Mouse (Mus musculus): ENCODE results near the gene Gm19426. TPM values are rescaled to one million over a fixed set of nuclear protein-coding genes. Genes with fewer than 3 reads are reported as not detected.

The Gm19426 gene
- total and polyA plus RNA-seq, 3 experiments = not detected

DNA sequence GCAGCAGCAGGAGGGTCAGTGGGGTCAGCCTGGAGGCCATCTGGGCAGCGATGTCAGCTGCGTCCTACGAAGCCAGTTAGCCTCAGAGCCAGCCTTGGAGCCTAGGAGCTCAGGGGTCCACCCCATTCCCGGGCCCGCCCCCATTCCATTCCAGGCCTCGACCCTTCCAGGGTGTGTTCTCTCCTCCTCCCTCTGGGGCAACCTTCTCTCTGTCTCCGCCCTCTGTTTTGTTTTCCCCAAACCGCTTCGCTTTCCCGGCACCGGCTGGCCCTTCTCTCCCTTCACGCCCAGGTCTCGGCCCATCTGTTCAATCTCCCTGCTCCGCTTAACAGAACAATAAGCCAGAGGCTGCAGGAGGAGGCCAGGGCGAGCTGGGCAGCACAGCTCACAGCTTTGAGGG is 31.3 kb upstream of the Gm19426 start:
- no peaks in the 10 kb centered on the region for H3K4me1 ChIP-seq (ENCODE audit: control insufficient read depth in 1 of 2, insufficient read depth in 2 of 2)
- no peak for DNase-seq (ENCODE audit: extremely low read depth)
- H3K4me2 ChIP-seq (ENCODE audit: insufficient read depth, low read depth, poor library complexity, severe bottlenecking) = no peak overlapping the region
- in situ Hi-C loops (cut with MboI; ENCODE audit: low pct_ligation_motif_present, low pct_unique_long_range_greater_than_20kb, low sequenced_read_pairs) (no loop called here), dilution Hi-C loops (cut with MboI; ENCODE audit: extremely low pct_ligation_motif_present, extremely low pct_unique_long_range_greater_than_20kb, low sequenced_read_pairs) (no loop called here)
- H3K36me3 ChIP-seq (replicated peaks in 1 of 2; ENCODE audit: control insufficient read depth in 1 of 2, insufficient read depth in 1 of 2, low read length in 1 of 2) = no peaks in the 10 kb centered on the region
- H3K27me3 ChIP-seq (replicated peaks) = peaks cover 67% of the 10 kb centered on the region
- no peaks in the 10 kb centered on the region for H3K9me3 ChIP-seq (replicated peaks; ENCODE audit: low read length)
- no peak overlapping the region for H3K9ac ChIP-seq (ENCODE audit: insufficient read depth, low read depth)
- TF ChIP-seq E2F4 (IDR thresholded peaks at IDR 0.05; ENCODE audit: insufficient replicate concordance, low read depth, low read length) (no peak), SMC3 (IDR thresholded peaks at IDR 0.05; ENCODE audit: low read depth, low read length) (no peak), MEF2A (IDR thresholded peaks at IDR 0.05; ENCODE audit: borderline replicate concordance, low read depth, low read length) (no peak), CHD1 (IDR thresholded peaks at IDR 0.05; ENCODE audit: low read depth, low read length) (no peak)
- no peak overlapping the region for H3K27ac ChIP-seq (ENCODE audit: insufficient read depth, low read depth)
- no peak overlapping the region for H3K4me3 ChIP-seq (replicated peaks in 1 of 3; ENCODE audit: low read depth in 2 of 3, low read length in 2 of 3, poor library complexity in 1 of 3)
- H3K79me2 ChIP-seq (replicated peaks; ENCODE audit: control insufficient read depth, extremely low read depth, insufficient read depth, poor library complexity, severe bottlenecking) = no peaks in the 10 kb centered on the region

DNA sequence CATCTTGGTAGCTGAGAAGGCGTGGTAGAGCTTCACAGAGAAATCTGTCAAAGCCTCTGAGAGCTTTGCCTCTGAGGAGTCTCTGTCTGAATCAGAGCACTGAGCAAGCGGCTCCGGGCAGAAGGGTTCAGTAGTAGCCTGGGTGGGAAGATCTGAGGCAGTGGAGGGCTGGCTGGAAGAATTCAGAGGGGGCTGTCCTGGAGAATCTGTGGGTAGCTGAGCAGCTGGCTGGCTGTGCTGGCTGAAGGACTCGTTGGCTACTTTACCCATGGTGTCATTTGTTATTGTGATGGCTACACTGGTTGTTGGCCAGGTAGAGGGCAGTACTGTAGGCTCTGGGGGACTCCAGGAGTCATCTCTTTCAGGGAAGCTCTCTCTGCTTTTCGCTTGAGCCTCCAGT is 29.7 kb upstream of the Gm19426 start:
- dilution Hi-C loops (cut with MboI; ENCODE audit: extremely low pct_ligation_motif_present, extremely low pct_unique_long_range_greater_than_20kb, low sequenced_read_pairs) = no loop called here

DNA sequence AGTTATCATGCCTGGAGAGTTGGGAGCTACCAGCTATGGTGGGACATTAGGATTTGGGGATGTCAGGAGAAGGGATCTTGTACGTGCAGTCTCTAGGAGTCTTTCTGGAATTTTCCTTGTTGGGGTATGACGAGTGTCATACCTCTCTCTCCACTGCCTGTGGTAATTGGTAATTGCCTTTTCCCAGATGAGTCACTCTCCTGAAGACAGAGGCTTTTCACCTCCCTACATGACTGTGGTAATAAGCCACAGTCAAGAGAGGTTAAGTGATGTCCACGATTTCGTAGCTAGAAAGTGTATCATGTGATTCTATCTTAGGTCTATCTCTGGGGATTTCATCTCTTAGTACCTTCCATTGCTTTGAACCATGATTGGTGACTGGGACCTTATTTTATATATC is 29.0 kb upstream of the Gm19426 start:
- DNase-seq (ENCODE audit: extremely low read depth) = no peak
- Histone ChIP-seq H3K27ac (ENCODE audit: insufficient read depth, low read depth) (no peak overlapping the region), H3K4me1 (ENCODE audit: control insufficient read depth in 1 of 2, insufficient read depth in 2 of 2) (no peaks in the 10 kb centered on the region), H3K79me2 (replicated peaks; ENCODE audit: control insufficient read depth, extremely low read depth, insufficient read depth, poor library complexity, severe bottlenecking) (no peaks in the 10 kb centered on the region), H3K9ac (ENCODE audit: insufficient read depth, low read depth) (no peak overlapping the region), H3K36me3 (replicated peaks in 1 of 2; ENCODE audit: control insufficient read depth in 1 of 2, insufficient read depth in 1 of 2, low read length in 1 of 2) (no peaks in the 10 kb centered on the region), H3K9me3 (replicated peaks; ENCODE audit: low read length) (no peaks in the 10 kb centered on the region), H3K4me3 (replicated peaks in 1 of 3; ENCODE audit: low read depth in 2 of 3, low read length in 2 of 3, poor library complexity in 1 of 3) (no peak overlapping the region), H3K4me2 (ENCODE audit: insufficient read depth, low read depth, poor library complexity, severe bottlenecking) (no peak overlapping the region), H3K27me3 (replicated peaks) (peaks cover 63% of the 10 kb centered on the region)
- in situ Hi-C loops (cut with MboI; ENCODE audit: low pct_ligation_motif_present, low pct_unique_long_range_greater_than_20kb, low sequenced_read_pairs) = no loop called here
- dilution Hi-C loops (cut with MboI; ENCODE audit: extremely low pct_ligation_motif_present, extremely low pct_unique_long_range_greater_than_20kb, low sequenced_read_pairs) = no loop called here
- TF ChIP-seq SIN3A (IDR thresholded peaks at IDR 0.05; ENCODE audit: low read length) (no peak), ZC3H11A (IDR thresholded peaks at IDR 0.05; ENCODE audit: low read depth, low read length) (no peak), USF2 (conservative IDR thresholded peaks at IDR 0.05; ENCODE audit: low read depth, low read length) (no peak), TCF12 (IDR thresholded peaks at IDR 0.05; ENCODE audit: low read depth, low read length) (no peak), MXI1 (IDR thresholded peaks at IDR 0.05; ENCODE audit: low read depth, low read length) (no peak), RCOR1 (conservative IDR thresholded peaks at IDR 0.05; ENCODE audit: low read depth, low read length) (no peak), GABPA (IDR thresholded peaks at IDR 0.05; ENCODE audit: insufficient replicate concordance, low read depth, low read length) (no peak), ZKSCAN1 (IDR thresholded peaks at IDR 0.05; ENCODE audit: borderline replicate concordance, low read depth, low read length) (no peak), HCFC1 (IDR thresholded peaks at IDR 0.05; ENCODE audit: low read depth, low read length) (no peak), ELF1 (IDR thresholded peaks at IDR 0.05; ENCODE audit: low read depth, low read length) (no peak), SMC3 (IDR thresholded peaks at IDR 0.05; ENCODE audit: low read depth, low read length) (no peak)

More for the DNA sequence above, 29.7 kb upstream of the Gm19426 start:
- no peak overlapping the region for H3K9ac ChIP-seq (ENCODE audit: insufficient read depth, low read depth)
- H3K36me3 ChIP-seq (replicated peaks in 1 of 2; ENCODE audit: control insufficient read depth in 1 of 2, insufficient read depth in 1 of 2, low read length in 1 of 2) = no peaks in the 10 kb centered on the region
- TF ChIP-seq EP300 (IDR thresholded peaks at IDR 0.05; ENCODE audit: low read length) (no peak), UBTF (IDR thresholded peaks at IDR 0.05; ENCODE audit: low read depth, low read length) (no peak), ETS1 (conservative IDR thresholded peaks at IDR 0.05; ENCODE audit: low read depth, low read length) (no peak), CTCF (conservative IDR thresholded peaks at IDR 0.05 in 1 of 2, IDR thresholded peaks at IDR 0.05 in 1 of 2; ENCODE audit: low read depth in 2 of 2, low read length in 2 of 2) (no peak), TCF12 (IDR thresholded peaks at IDR 0.05; ENCODE audit: low read depth, low read length) (no peak), POLR2A (IDR thresholded peaks at IDR 0.05; ENCODE audit: low read depth, low read length) (no peak), BHLHE40 (IDR thresholded peaks at IDR 0.05; ENCODE audit: low read depth, low read length) (no peak), HCFC1 (IDR thresholded peaks at IDR 0.05; ENCODE audit: low read depth, low read length) (no peak), MAFK (IDR thresholded peaks at IDR 0.05; ENCODE audit: insufficient replicate concordance, low read length) (no peak)
- no peak overlapping the region for H3K4me2 ChIP-seq (ENCODE audit: insufficient read depth, low read depth, poor library complexity, severe bottlenecking)
- no peak for DNase-seq (ENCODE audit: extremely low read depth)
- H3K79me2 ChIP-seq (replicated peaks; ENCODE audit: control insufficient read depth, extremely low read depth, insufficient read depth, poor library complexity, severe bottlenecking) = no peaks in the 10 kb centered on the region
- no peak overlapping the region for H3K4me3 ChIP-seq (replicated peaks in 1 of 3; ENCODE audit: low read depth in 2 of 3, low read length in 2 of 3, poor library complexity in 1 of 3)
- no peaks in the 10 kb centered on the region for H3K4me1 ChIP-seq (ENCODE audit: control insufficient read depth in 1 of 2, insufficient read depth in 2 of 2)
- H3K27me3 ChIP-seq (replicated peaks) = peaks cover 67% of the 10 kb centered on the region
- in situ Hi-C loops (cut with MboI; ENCODE audit: low pct_ligation_motif_present, low pct_unique_long_range_greater_than_20kb, low sequenced_read_pairs) = no loop called here
- H3K9me3 ChIP-seq (replicated peaks; ENCODE audit: low read length) = no peaks in the 10 kb centered on the region
- H3K27ac ChIP-seq (ENCODE audit: insufficient read depth, low read depth) = no peak overlapping the region
